9 mouse cellular contexts compared by ENCODE assay signal in genomic region chr1:151686696-151687095, GRCm38 (mm10).
A peak's percentile ranks its signal among the peaks of the same experiment; 100 is the strongest.
DNase-seq lines count a peak whose midpoint lies in the region; TF ChIP-seq lines count a peak whose summit lies in the region.
"Had no signal": no experiment of that assay in that cellular context is flagged by ENCODE, and none has a peak within 500 bp of the region (broad histone marks: within the 10 kb centered on the region; RNA-seq: fewer than 3 reads in every experiment).

No protein-coding gene starts in this region.

- no peaks in the 10 kb centered on the region for H3K36me3 ChIP-seq in myocyte (ENCODE audit: control insufficient read depth, insufficient read depth)
- H3K36me3 ChIP-seq: hindbrain, embryonic 15.5 days had no signal

- DNase-seq in left cerebral cortex, adult 9 months (ENCODE audit: low spot score in 2 of 2): peak; percentile 15
- no peak for DNase-seq in left cerebral cortex, postnatal 4 days
- DNase-seq in heart, postnatal 14 days: peak; percentile 30 to 46
- no peak for DNase-seq in natural killer cell, adult 2 months (ENCODE audit: low spot score in 2 of 2)
- DNase-seq in layer of hippocampus, adult 2 months (ENCODE audit: low spot score in 2 of 2): no peak
- DNase-seq in cerebellum, adult 8-10 months: no peak

- TF ChIP-seq POLR2A in embryonic fibroblast, embryonic 13.5 days (IDR thresholded peaks at IDR 0.05; ENCODE audit: low read depth, low read length): no peak
- peak; percentile 20 for TF ChIP-seq POLR2A in myocyte (IDR thresholded peaks at IDR 0.05; ENCODE audit: insufficient read length, low read depth)

- peak overlapping the region; percentile 97 for H3K27ac ChIP-seq in embryonic fibroblast, embryonic 13.5 days (ENCODE audit: insufficient read depth, low read length)
- H3K27ac ChIP-seq in layer of hippocampus, adult 2 months: no peak overlapping the region
- H3K27ac ChIP-seq: hindbrain, embryonic 15.5 days had no signal

- no peak overlapping the region for H3ac ChIP-seq in myocyte (ENCODE audit: control insufficient read depth, insufficient read length)

- peaks cover 42% of the 10 kb centered on the region for H3K4me1 ChIP-seq in embryonic fibroblast, embryonic 13.5 days (ENCODE audit: control insufficient read depth, insufficient read depth, low read length)

- peak overlapping the region; percentile 79 for H3K4me2 ChIP-seq in myocyte (ENCODE audit: low read depth)
- H3K4me2 ChIP-seq: hindbrain, embryonic 15.5 days had no signal

- no peak overlapping the region for H3K4me3 ChIP-seq in embryonic fibroblast, embryonic 13.5 days (ENCODE audit: insufficient read depth, low read length)
- peak overlapping the region; percentile 0 for H3K4me3 ChIP-seq in myocyte
- H3K4me3 ChIP-seq in layer of hippocampus, adult 2 months: no peak overlapping the region
- H3K4me3 ChIP-seq: hindbrain, embryonic 15.5 days had no signal

- intact Hi-C loops in left cerebral cortex, postnatal 4 days (cut with DNase I): no loop called here
- intact Hi-C loops in heart, postnatal 14 days (cut with DNase I): no loop called here

- TF ChIP-seq CTCF in embryonic fibroblast, embryonic 13.5 days (IDR thresholded peaks at IDR 0.05; ENCODE audit: borderline replicate concordance, insufficient read depth, low read length): no peak
- no peak for TF ChIP-seq CTCF in layer of hippocampus, adult 2 months (conservative IDR thresholded peaks at IDR 0.05)

- H3K79me2 ChIP-seq in myocyte (ENCODE audit: control insufficient read depth, insufficient read depth): no peaks in the 10 kb centered on the region

- H3K27me3 ChIP-seq in myocyte (ENCODE audit: control insufficient read depth, insufficient read depth, insufficient read length): no peaks in the 10 kb centered on the region
- H3K27me3 ChIP-seq: hindbrain, embryonic 15.5 days had no signal

TF ChIP-seq in myocyte, 11 proteins besides CTCF, POLR2A, EP300 and RAD21:
- TF ChIP-seq SRF (IDR thresholded peaks at IDR 0.05; ENCODE audit: control insufficient read depth, insufficient read length, low read depth) (no peak), USF1 (IDR thresholded peaks at IDR 0.05; ENCODE audit: low read depth) (peak; percentile 86), TCF12 (IDR thresholded peaks at IDR 0.05; ENCODE audit: insufficient read depth, poor library complexity, severe bottlenecking) (peak; percentile 34), CEBPB (IDR thresholded peaks at IDR 0.05; ENCODE audit: insufficient read depth, poor library complexity, severe bottlenecking) (no peak), MYOG (IDR thresholded peaks at IDR 0.05; ENCODE audit: control insufficient read depth in 1 of 3, insufficient read depth in 1 of 3, insufficient read length in 2 of 3, low read depth in 2 of 3) (peak in 1 of 3 experiments; percentile 27), MYOD1 (IDR thresholded peaks at IDR 0.05; ENCODE audit: control insufficient read depth in 1 of 3, insufficient read length in 2 of 3, low read depth in 2 of 3) (peak in 2 of 3 experiments; percentile 20 to 30), MAX (IDR thresholded peaks at IDR 0.05; ENCODE audit: low read depth) (peak; percentile 93), POLR2AphosphoS2 (IDR thresholded peaks at IDR 0.05; ENCODE audit: insufficient read length, low read depth) (no peak), E2F4 (IDR thresholded peaks at IDR 0.05; ENCODE audit: insufficient read depth) (no peak)

Comparison
In these comparisons a context has a peak if more than half of its experiments do, and no peak if none do; other contexts are left out.
1. DNase-seq: peak in left cerebral cortex, adult 9 months (2 of 2) and heart, postnatal 14 days (2 of 2); none in left cerebral cortex, postnatal 4 days (single experiment), natural killer cell, adult 2 months (0 of 2), layer of hippocampus, adult 2 months (0 of 2) and cerebellum, adult 8-10 months (single experiment).